Mouse (Mus musculus): ENCODE results near the gene Pars2. TPM values are rescaled to one million over a fixed set of nuclear protein-coding genes. Genes with fewer than 3 reads are reported as not detected.

Pars2 gene
- polyA plus RNA-seq, 1 experiment from 2014 or later, result 11.5 TPM

DNA sequence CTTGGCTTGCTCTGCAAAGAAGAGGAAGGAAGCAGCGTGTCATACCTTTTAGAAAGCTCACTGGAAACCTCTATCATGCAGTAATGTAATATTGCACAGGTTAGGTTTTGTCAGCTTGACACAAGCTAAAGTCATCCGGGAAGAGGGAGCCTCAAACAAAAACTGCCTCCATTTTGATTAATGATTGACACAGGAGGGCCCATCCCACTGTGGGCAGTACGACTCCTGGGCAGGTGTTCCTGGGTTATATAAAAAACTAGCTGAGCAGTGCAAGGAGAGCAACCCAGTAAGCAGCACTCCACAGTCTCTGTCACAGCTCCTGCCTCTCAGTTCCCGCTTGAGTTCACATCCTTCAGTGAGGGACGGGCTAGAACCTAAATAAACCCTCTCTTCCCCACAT, 25.9 kb downstream of the Pars2 start:
- Histone ChIP-seq H3K9me3 (no peaks in the 10 kb centered on the region), H3K27me3 (replicated peaks) (no peaks in the 10 kb centered on the region), H3K27ac (no peak overlapping the region), H3K4me2 (no peak overlapping the region), H3K4me1 (peaks cover 8% of the 10 kb centered on the region; the same call in 1 of the 2 replicates), H3K36me3 (peaks cover 27% of the 10 kb centered on the region), H3K4me3 (replicated peaks) (no peak overlapping the region), H3K9ac (no peak overlapping the region)
- no peak for ATAC-seq (ENCODE audit: insufficient read depth, low FRiP score, low read depth)
- 85% methylated on average over 5 of the region's 5 CpGs for WGBS

- peak within 1 kb of the TSS; percentile 92 for H3K4me3 ChIP-seq (replicated peaks)
- H3K36me3 ChIP-seq, result peaks cover 13% of the 10 kb centered on the region; the same call in 1 of the 2 replicates
- ATAC-seq (ENCODE audit: insufficient read depth, low FRiP score, low read depth), result peak; percentile 99
- under 1% methylated on average over 43 of the region's 43 CpGs for WGBS
- no peaks in the 10 kb centered on the region for H3K9me3 ChIP-seq
- H3K27ac ChIP-seq, result peak within 1 kb of the TSS; percentile 63; the same call in 1 of the 2 replicates
- peak within 1 kb of the TSS; percentile 89 for H3K9ac ChIP-seq
- peak within 1 kb of the TSS; percentile 72 for H3K4me2 ChIP-seq
- peaks cover 8% of the 10 kb centered on the region; the same call in 1 of the 2 replicates for H3K4me1 ChIP-seq
- H3K27me3 ChIP-seq (replicated peaks), result no peaks in the 10 kb centered on the region
Observed at GRCm38 (mm10) chr4:106678442-106679118, 27.7 kb downstream of the Pars2 start, which contains the start of gene Ttc4. Gene Ttc4 (minus strand): TSS chr4:106678944.

DNA sequence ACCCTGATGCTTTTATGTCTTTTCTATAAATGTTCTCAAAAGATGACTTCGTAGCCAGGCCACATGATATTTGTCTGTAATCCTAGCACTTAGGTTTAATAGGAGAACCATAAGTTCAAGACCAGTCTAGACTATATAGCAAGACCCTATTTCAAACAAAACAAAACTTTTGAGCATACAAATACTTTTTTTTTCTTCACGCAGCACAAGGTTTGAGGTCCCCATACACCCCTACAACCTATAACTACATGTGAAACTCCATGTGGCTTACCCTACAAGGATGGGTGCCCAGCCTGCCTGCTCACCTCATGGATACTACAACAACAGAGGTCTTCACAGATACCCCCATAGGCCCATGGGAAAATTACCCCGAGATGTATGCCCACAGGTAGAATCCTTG, 28.3 kb downstream of the Pars2 start:
- Histone ChIP-seq H3K9me3 (no peaks in the 10 kb centered on the region), H3K36me3 (peaks cover 11% of the 10 kb centered on the region; the same call in 1 of the 2 replicates), H3K9ac (no peak overlapping the region), H3K27me3 (replicated peaks) (no peaks in the 10 kb centered on the region), H3K4me3 (replicated peaks) (peak overlapping the region; percentile 92), H3K4me1 (peaks cover 8% of the 10 kb centered on the region; the same call in 1 of the 2 replicates), H3K4me2 (peak overlapping the region; percentile 72), H3K27ac (no peak overlapping the region)
- 34% methylated on average over 3 of the region's 3 CpGs for WGBS
- no peak for ATAC-seq (ENCODE audit: insufficient read depth, low FRiP score, low read depth)

GRCm38 (mm10) chr4:106680955-106681354, 30.1 kb downstream of the Pars2 start:
- Histone ChIP-seq H3K9me3 (no peaks in the 10 kb centered on the region), H3K36me3 (peaks cover 7% of the 10 kb centered on the region; the same call in 1 of the 2 replicates), H3K4me1 (peaks cover 8% of the 10 kb centered on the region; the same call in 1 of the 2 replicates), H3K4me2 (no peak overlapping the region), H3K9ac (no peak overlapping the region), H3K27me3 (replicated peaks) (no peaks in the 10 kb centered on the region), H3K27ac (no peak overlapping the region), H3K4me3 (replicated peaks) (no peak overlapping the region)
- ATAC-seq (ENCODE audit: insufficient read depth, low FRiP score, low read depth), result no peak
- 48% methylated on average over 2 of the region's 2 CpGs for WGBS

DNA sequence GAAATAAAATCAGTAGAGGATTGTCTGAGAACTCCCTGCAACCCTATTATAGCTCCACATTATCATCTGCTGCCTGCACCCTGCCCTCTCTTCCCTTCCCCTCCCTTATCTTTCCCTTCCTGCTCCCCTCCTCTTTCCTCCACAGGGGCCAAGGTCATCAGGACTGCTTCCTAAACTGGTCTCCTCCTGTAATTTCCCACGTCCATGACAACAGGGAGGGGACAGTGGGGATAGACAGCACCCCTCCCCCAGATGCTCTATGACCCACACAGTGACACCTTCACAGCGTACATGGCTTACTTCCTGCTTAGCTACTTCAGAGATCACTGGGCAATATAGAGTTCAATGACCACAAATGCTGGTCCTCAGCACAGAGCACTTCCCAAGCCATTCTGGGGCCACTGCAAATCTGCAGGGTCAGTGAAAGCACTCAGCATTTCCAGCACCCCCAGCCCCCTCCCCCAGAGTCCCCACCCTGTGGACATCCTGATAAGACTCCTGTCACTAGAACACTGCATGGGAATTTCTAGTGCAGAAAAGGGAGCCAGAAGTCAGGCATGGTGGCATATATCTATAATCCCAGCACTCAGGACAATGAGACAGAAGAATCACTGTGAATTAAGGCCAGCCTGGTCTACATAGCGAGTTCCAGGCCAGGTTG, 37.9 kb downstream of the Pars2 start:
- no peak overlapping the region for H3K4me2 ChIP-seq
- peak; percentile 35; the same call in 1 of the 2 replicates for ATAC-seq (ENCODE audit: insufficient read depth, low FRiP score, low read depth)
- no peak overlapping the region for H3K4me3 ChIP-seq (replicated peaks)
- 0 out of 2 replicates have a peak, but pooled peaks cover 4% of the 10 kb centered on the region for H3K4me1 ChIP-seq
- no peaks in the 10 kb centered on the region for H3K9me3 ChIP-seq
- no peaks in the 10 kb centered on the region for H3K27me3 ChIP-seq (replicated peaks)
- H3K36me3 ChIP-seq, result no peaks in the 10 kb centered on the region
- WGBS, result 45% methylated on average over 3 of the region's 3 CpGs
- H3K27ac ChIP-seq, result no peak overlapping the region
- no peak overlapping the region for H3K9ac ChIP-seq

DNA sequence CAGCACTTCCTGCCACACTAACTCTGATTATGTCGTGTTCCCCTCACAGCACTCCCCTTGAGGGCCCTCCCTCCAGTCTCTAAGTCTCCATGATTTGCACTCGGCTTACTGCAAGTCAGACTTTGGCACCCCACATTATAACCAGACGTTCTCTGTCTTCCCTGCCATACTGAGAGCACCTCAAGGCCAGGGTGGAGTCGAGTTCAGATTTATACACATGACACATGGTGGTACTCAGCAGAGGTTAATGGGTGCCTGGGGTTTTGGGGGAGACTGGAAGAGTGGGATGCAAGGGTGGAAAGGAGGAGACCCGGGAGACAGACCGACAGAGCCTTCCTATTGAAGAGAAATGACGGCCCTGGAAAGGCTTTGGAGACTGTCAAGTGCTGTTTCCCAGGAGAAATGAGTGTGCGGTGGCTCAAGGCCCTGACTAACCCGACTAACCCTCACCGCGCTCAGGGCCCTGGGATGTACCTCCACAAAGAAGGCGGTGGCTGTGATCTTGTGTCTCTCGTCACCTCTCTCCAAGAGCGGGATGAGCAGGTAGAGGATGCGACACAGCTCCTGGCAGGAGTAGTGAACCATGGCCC, 43.1 kb downstream of the Pars2 start:
- H3K9me3 ChIP-seq, result no peaks in the 10 kb centered on the region
- WGBS, result 80% methylated on average over 15 of the region's 15 CpGs
- no peak for ATAC-seq (ENCODE audit: insufficient read depth, low FRiP score, low read depth)

DNA sequence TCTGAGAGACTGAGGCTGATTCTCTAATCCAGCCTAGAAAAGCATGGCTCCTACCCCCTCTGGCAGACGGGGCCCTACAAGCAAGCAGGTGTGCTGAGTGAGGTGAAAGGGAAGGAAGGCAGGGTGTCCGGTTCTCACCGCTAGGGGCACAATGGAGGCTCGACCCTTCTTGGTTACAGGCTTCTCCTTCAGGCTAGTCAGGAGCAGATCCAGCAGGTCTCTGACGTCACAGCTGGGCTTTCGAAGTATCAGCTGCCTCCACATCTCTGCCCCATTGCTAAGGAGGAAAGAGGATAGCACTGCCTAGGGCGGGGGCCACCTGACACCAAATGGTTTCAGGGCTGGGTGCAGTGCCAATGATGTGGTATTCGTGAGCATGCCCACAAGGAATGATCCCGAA, 49.1 kb downstream of the Pars2 start:
- no peaks in the 10 kb centered on the region for H3K27me3 ChIP-seq (replicated peaks)
- ATAC-seq (ENCODE audit: insufficient read depth, low FRiP score, low read depth), result no peak
- WGBS, result 17% methylated on average over 9 of the region's 9 CpGs

More for the DNA sequence above, 43.1 kb downstream of the Pars2 start:
- no peak overlapping the region for H3K4me3 ChIP-seq (replicated peaks)
- H3K27me3 ChIP-seq (replicated peaks), result no peaks in the 10 kb centered on the region
- H3K36me3 ChIP-seq, result no peaks in the 10 kb centered on the region
- H3K9ac ChIP-seq, result no peak overlapping the region
- no peak overlapping the region for H3K27ac ChIP-seq
- H3K4me2 ChIP-seq, result no peak overlapping the region
- H3K4me1 ChIP-seq, result no peaks in the 10 kb centered on the region

GRCm38 (mm10) chr4:106700798-106701197, 49.9 kb downstream of the Pars2 start:
- WGBS, result 29% methylated on average over 4 of the region's 4 CpGs

More for the DNA sequence above, 49.1 kb downstream of the Pars2 start:
- Histone ChIP-seq H3K9me3 (no peaks in the 10 kb centered on the region), H3K27ac (no peak overlapping the region), H3K4me2 (no peak overlapping the region), H3K9ac (no peak overlapping the region), H3K4me3 (replicated peaks) (no peak overlapping the region), H3K36me3 (no peaks in the 10 kb centered on the region), H3K4me1 (peaks cover 7% of the 10 kb centered on the region; the same call in 1 of the 2 replicates)

DNA sequence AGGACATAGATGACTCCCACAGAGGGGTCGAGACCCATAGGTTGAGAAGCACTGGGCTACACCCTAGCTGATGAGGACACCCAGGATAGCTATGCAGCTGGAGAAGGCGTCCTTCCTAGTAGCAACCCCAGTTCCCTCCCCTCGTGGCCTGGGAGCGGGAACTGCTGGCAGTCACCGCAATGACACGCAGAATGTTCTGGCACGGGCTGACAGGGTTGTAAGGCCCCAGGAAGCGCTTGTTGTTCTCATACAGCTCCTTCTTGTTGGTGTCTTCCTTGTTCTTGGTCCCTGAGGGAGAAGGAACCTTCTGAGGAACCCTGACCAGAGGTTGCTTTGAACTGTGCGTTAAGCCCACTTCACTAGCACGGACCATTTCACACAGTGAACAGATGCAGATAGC, 53.1 kb downstream of the Pars2 start:
- no peak overlapping the region for H3K27ac ChIP-seq
- H3K27me3 ChIP-seq (replicated peaks), result no peaks in the 10 kb centered on the region
- H3K4me1 ChIP-seq, result peaks cover 14% of the 10 kb centered on the region; the same call in 1 of the 2 replicates
- no peak for ATAC-seq (ENCODE audit: insufficient read depth, low FRiP score, low read depth)
- H3K9ac ChIP-seq, result no peak overlapping the region
- no peaks in the 10 kb centered on the region for H3K9me3 ChIP-seq
- no peaks in the 10 kb centered on the region for H3K36me3 ChIP-seq
- H3K4me3 ChIP-seq (replicated peaks), result no peak overlapping the region
- H3K4me2 ChIP-seq, result no peak overlapping the region
- WGBS, result 78% methylated on average over 10 of the region's 10 CpGs

More at GRCm38 (mm10) chr4:106700798-106701197, 49.9 kb downstream of the Pars2 start:
- ATAC-seq (ENCODE audit: insufficient read depth, low FRiP score, low read depth), result no peak
- H3K36me3 ChIP-seq, result no peaks in the 10 kb centered on the region
- H3K27ac ChIP-seq, result no peak overlapping the region
- no peak overlapping the region for H3K4me2 ChIP-seq
- no peaks in the 10 kb centered on the region for H3K27me3 ChIP-seq (replicated peaks)
- H3K9me3 ChIP-seq, result no peaks in the 10 kb centered on the region
- peaks cover 14% of the 10 kb centered on the region; the same call in 1 of the 2 replicates for H3K4me1 ChIP-seq
- H3K4me3 ChIP-seq (replicated peaks), result no peak overlapping the region
- H3K9ac ChIP-seq, result no peak overlapping the region

DNA sequence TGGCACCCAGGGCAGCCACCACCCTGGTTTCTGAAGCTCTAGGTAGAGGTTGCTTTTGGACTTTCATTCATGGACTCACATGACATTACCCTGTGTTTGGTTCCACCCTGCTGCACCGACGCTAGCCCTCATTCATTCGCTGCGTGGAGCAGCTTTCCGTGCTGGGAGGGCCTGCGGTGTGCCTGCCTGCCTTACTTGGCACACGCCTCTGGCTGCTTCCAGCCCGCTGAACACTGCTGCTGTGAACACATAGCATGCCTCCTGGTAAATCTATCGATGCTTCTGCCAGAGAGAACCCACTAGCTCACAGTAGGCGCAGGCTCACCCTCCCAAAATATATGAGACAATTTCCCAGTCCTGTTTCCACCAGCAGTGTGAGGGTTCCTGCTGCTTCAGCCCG, 53.5 kb downstream of the Pars2 start:
- no peak for ATAC-seq (ENCODE audit: insufficient read depth, low FRiP score, low read depth)
- Histone ChIP-seq H3K27me3 (replicated peaks) (no peaks in the 10 kb centered on the region), H3K36me3 (no peaks in the 10 kb centered on the region), H3K9me3 (no peaks in the 10 kb centered on the region), H3K9ac (no peak overlapping the region), H3K27ac (peak overlapping the region; percentile 21; the same call in 1 of the 2 replicates), H3K4me3 (replicated peaks) (no peak overlapping the region), H3K4me2 (no peak overlapping the region), H3K4me1 (peaks cover 14% of the 10 kb centered on the region; the same call in 1 of the 2 replicates)
- 57% methylated on average over 11 of the region's 11 CpGs for WGBS

Measured in stomach, embryonic 15.5 days (tissue).